Mouse (Mus musculus) layer of hippocampus, adult 9-11 months (tissue): ENCODE results near the gene Lipo1.
"Not testable (repeated sequence)": the region's sequence is repeated elsewhere in the genome, so short reads cannot be mapped to it uniquely, and the experiment has no call there.

ENCODE experiments used
- DNase-seq: peaks from one replicate; pipeline ENCODE4 v3.0.0; 2022

Lipo1 gene

GRCm38 (mm10) chr19:33787359-33787758 lies at the start of gene Lipo1:
Gene Lipo1, minus strand, starts transcription at chr19:33787459.
- DNase-seq, result not testable (repeated sequence)

DNA sequence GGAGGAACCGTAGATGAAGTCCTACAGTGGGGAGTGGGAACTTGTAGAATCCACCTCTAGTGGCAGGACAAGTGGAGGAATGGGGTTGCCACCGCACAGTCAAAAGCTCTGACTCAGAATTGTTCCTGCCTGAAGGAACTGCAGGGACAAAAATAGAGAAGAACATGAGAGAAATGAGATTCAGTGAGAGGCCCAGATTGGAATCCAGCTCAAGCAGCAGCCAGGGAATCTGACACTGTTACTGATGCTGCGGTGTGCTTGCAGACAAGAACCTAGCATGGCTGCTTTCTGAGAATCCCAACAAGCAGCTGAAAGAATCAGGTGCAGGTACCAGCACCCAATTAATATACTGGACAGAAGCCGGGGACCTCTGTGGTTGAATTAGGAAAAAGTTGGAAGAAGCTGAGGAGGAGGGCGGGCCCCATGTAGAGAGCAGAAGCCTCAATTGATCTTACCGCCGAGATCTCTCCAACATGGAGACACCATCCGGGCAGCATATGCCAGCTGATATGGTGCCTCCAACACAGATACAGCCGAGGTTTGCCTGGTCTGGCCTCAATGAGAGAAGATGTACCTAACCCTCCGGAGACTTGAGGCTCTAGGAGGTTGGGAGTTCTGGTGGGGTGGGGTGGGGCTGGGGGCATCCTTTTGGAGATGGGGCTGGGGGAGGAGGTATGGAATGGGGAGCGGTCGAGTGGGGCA lies 532 bp downstream of the Lipo1 start:
- DNase-seq, result peak; percentile 3

- peak; percentile 19 for DNase-seq
Observed at GRCm38 (mm10) chr19:33761287-33762086, 25.8 kb downstream of the Lipo1 start, which contains the start of gene Lipo3. Gene Lipo3, minus strand, starts transcription at chr19:33761951.

GRCm38 (mm10) chr19:33751259-33751658 lies 36.0 kb downstream of the Lipo1 start, which contains the start of gene Lipo2:
Gene Lipo2, minus strand, starts transcription at chr19:33751359.
- DNase-seq, result not testable (repeated sequence)
